Mouse (Mus musculus) layer of hippocampus, postnatal 10 days (tissue): Measurements from ENCODE around the gene Hao2. TPM values are rescaled to one million over a fixed set of nuclear protein-coding genes. Genes with fewer than 3 reads are reported as not detected.
A peak's percentile ranks its signal among the peaks of the same experiment; 100 is the strongest.

Source experiments
- DNase-seq, 2 experiments: peaks; one replicate each; pipeline ENCODE4 v3.0.0; 2021; ENCODE audit warnings: low spot score in 2 of 2
- long read RNA-seq: library from polyadenylated mRNA; stranded (forward); transcript quantifications from one replicate; pipeline ENCODE4 v2.0.0, GENCODE M21; 2023
- total RNA-seq, 2 experiments: library from RNA; stranded (reverse); gene quantifications; 2 replicates each; pipeline ENCODE4 v1.2.3; 2021

Hao2 gene
- total RNA-seq = not detected
- long read RNA-seq = 0 reads

DNA sequence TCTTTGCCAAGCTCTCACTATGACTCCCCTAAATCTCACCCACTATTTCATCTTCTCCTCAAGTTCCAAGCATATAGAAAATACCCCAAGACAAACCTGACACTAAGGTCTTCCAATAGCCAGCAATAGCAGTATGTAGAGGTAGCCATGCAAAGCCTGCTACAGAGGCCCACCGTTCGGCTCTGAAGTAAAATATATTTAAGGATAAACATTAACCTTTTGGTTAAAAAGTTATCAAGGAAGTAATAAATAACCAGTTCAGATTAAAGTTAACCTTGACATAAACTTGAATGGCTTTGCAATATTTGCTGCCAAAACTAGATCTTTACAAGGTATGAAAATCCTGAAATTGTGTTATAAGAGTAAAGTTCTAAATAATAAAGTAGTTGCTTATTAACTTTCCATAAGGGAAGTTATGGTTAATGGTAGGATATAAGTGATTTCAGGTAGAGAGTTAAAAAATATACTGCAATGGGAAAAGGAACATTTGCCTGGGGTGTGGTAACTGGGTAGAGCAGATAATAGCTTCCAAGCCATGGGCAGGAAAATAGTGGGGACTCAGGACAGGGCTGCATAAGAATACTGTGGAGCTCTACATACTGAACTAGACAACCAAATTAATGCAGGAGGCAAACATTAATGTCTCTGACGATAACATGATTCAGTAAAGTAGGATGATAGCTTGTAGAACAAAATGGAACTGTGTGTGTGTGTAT lies at the start of gene Hao2:
Gene Hao2 (minus strand): TSS at position 183 of the 716 bp plus-strand sequence.
- no peak for DNase-seq

- no peak for DNase-seq
Measured at GRCm38 (mm10) chr3:98941601-98942000, 48.6 kb upstream of the Hao2 start.

DNA sequence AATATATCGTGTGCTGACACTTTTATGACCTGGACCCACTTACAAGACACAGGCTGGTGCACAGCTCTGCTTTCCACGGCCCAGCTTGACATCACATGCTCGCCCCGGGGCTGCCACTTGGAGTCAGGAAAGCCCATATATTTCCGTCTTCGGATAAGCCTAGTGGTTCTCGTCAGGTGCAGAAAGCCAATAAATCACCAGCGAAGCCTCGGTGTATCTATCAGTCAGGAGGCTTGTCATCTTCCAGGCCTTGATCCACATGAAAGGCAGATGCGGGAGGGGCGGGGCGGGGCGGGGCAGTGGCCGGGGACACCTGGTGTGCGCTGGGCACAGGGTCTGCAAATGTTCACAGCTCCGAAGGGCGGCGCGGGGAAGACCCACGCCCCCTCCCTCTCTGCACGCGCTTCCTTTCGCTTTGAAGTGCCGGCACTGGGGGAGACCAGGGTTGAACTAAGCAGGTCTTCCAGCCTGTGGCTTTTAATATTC lies 48.1 kb upstream of the Hao2 start:
- no peak for DNase-seq

GRCm38 (mm10) chr3:98940225-98940624 lies 47.2 kb upstream of the Hao2 start:
- no peak for DNase-seq

DNA sequence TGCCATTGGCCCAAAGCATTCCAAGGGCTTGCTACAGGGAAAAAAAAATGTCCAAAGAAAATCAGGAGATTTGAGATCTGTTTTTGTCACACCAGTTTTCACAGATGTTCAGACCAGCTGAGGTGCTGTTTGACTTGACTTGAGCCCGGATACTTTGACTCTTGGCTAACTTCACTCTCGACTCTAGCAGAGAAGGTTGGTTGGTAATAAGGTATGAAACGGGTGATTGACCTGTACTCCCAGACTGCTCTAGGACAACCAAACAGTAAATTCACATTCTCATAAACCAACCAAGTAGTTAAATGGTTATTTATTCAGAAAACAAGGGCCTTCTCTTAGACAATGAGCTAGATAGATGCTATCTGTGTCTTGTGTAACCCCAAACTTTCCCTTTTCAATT lies 43.4 kb upstream of the Hao2 start:
- DNase-seq = no peak

DNA sequence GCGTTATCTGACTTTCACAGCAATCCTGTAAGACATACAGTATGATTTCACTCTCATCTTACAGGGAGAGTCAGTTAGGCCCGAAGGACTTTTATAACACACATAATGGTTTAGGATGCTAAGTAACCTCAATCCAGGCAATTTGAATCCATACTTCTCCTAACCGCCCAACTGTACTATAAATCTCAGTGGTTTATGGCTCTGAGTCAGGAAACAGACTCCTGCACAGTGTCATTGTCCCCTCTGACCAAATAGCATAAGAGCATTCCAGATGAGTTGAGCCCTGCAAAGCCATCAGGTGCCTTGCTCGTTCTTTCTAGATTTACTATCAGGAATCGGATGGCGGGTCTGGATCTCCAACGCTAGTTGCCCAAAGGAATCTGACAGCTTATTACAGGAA lies 41.6 kb upstream of the Hao2 start:
- no peak for DNase-seq

DNA sequence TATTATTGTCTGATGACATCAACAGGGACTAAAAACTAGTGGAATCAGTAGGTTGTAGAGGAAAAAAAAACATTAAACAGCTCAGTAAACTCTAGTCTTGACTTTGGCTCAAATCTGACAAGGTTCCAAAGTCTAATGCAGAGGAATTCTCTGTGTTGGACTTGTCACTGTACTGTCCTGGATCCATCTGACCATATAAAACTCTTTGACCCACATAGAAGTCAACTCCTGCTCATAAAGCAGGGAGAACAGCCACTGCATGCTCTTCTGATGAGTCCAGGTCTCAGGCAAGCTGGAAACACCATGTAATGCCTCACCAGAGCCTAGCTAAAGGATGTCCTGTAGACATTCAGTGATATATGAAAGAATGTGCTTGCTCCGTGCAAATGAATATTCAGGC lies 41.0 kb upstream of the Hao2 start:
- DNase-seq = no peak

DNA sequence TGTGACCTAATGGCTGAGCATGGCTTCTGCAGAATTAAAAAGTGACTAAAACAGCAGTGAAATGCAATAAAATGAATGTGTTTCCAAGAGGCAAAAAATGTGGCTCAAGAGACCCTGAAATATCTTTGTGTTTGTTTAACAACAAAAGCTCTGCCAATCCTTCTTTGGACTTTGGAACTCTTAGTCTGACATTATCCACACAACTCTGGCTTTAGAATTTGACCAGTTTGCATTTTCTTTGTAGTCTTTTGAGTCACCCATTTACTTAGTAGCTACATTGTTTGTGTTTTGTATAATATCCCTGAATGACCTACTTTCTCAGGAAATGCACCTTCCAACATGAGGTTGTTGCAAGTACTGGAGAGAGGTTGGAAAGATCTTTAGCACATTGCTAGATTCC lies 39.4 kb upstream of the Hao2 start:
- DNase-seq = no peak

DNA sequence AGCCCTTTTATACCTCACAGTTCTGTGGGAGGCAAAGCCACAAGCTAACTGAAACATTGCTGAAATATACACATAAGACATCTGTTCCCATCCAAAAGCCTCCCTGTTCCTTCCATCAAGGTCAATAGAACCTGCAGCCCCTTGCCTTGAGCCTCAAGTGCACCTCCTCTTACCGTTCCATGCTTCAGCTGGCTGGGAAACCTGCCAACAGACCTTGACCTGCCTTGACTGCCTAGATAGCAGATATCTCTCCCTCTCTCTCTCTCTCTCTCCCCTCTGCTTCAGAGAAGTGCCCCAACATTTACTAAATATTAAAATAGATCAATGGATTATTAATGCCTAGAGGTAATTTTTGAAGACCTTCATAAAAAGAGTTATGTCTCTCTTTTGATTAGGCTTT lies 38.8 kb upstream of the Hao2 start:
- DNase-seq = no peak

- DNase-seq = no peak
Measured at GRCm38 (mm10) chr3:98920417-98920816, 27.4 kb upstream of the Hao2 start.

DNA sequence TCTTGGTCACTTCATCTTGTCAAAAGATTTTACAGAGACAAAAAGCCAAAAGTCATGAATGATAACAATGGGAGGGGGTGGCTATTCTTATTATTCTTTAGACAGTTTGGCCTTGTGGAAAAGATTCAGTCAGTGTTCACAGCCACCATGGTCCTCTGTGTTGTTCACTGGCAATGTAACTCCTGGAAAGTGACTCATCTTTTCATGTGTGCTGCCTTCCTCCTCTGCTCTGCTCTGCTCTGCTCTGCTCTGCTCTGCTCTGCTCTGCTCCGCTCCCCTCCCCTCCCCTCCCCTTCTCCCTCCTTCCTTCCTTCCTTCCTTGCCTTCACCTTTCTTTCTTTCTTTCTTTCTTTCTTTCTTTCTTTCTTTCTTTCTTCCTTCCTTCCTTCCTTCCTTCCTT lies 24.2 kb upstream of the Hao2 start:
- DNase-seq = no peak

DNA sequence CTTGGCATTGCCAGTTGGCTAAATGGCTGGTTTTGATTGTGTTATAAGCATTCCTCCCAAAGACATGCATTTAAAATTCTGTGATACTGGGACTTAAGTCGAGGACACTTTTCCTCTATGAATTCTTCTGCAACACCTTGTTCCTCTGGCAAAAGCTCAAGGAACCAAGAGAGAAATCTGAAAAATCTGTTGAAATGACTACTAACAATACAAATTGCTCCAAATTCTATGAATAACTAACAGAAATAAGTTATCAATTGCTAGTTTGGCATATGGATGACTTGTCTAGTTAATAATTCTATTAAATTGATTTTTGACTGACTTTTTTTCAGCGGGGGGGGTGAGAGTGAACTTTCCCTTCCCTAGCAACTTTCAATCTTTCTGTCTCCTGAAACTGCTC lies 23.8 kb upstream of the Hao2 start:
- no peak for DNase-seq

DNA sequence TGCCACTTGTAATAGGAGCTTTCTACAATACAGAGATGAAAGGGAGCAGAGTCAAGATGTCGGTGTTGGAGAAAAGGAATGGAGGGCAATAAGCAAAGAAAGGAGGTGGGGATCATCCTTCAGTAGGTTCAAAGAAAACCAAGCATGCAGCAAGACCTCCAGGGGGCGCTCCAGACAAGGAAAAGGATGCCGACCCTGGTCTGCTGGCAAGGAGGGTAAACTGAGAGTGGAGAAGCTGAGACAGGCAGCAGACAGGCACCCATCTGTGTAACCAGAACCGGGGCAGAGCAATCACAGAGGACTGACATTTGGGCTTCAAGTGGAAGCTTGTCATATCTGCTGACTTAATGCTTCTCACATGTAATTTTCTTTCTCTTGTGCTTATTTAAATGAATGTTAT lies 22.6 kb upstream of the Hao2 start:
- DNase-seq = peak; percentile 78 to 82

GRCm38 (mm10) chr3:98913591-98913990 lies 20.6 kb upstream of the Hao2 start:
- peak; percentile 14 to 22 for DNase-seq

DNA sequence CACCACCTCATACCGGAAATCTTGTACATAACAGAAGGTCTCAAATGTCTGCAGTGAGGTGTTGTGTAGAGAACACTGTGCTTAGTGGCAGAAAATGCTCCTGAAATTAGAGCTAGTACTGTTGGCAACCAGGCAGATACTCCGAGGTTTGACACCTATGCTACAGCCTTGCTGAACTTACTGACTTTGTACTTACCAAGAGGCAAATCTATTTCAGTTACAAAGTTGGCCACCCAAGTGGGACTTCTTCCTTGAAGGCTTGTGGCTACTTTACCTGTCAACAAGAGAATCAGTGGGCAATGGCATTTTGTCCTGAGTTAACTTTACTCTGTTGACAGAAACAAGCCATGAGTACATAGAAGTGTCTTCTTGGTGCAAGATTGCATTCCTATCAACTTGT lies 4.6 kb upstream of the Hao2 start:
- no peak for DNase-seq

- peak in 1 of 2 experiments; percentile 9 for DNase-seq
Measured at GRCm38 (mm10) chr3:98895071-98895601, 2.1 kb upstream of the Hao2 start.

DNA sequence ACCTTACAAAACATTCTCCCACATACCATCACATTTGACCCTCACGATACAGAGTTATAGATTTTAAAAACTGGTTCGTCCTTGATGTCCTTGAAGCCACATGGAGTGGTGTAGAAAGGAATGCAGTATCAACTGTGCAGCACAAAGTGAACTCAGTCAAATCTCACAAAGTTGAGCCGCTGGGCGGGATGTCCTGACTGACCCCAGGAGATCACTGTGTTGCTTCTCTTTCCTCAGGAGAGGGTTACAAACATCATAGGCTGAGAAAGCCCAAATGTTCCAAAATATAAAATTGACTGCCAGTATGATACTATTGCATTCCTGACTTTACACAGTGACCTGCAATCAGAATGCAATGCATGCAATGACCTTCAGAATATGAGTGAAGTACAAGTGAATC lies 2.6 kb downstream of the Hao2 start:
- no peak for DNase-seq

DNA sequence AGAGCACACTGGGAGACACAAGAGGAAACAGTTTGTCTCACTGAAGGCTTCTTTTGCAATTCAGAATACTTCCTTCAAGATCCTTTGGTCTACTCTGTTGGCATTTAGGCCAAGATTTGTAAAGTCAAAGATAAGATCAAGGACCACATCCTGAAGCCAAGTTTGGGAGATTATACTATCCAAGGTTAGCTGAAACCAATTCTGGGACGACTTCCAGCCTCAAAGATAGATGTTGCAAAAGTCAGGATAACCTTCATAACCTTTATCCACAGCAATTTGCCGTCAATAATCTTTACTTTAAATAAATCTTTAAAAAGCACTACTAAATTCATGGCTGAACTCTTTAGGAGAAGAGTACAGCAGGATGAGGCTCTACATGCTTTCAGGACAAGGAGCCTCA lies 4.8 kb downstream of the Hao2 start:
- no peak for DNase-seq

GRCm38 (mm10) chr3:98880831-98881230 lies 12.2 kb downstream of the Hao2 start:
- no peak for DNase-seq

DNA sequence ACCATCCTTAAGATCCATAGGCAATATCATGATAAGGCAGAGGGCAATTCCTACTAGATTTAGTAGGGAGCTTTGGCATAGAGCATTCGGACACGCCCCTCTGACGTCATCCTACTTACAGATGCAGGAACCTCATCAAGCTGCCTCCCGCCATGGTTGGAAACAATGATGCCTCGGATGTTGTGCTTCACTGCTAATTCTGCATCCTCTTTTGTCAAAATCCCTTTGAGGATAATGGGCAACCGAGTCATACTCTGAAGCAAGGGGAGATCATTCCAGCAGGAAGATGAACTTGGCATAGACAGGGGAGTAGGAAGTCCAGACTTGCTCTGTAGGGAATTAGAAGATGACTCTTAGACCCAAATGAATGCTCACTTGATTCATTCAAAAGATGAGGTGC lies 12.8 kb downstream of the Hao2 start:
- DNase-seq = no peak

DNA sequence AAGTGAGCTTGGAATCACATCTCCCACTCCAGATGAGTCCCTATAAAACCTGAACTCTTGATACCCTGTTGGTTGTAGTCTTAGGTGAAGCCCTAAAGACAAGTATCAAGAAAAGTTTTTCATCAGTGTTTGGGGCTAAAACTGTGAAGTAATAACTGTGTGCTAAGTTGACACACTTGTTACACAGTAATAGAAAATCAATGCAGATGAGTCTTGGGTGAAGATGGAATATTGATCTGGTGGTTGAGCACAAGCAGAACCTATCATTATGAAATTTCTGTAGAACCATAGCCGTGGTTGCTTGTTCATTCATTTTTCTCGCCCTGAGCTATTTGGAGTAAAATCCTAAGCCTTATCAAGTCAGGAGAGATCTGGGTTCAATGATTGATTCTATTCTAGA lies 24.8 kb downstream of the Hao2 start:
- DNase-seq = no peak

DNA sequence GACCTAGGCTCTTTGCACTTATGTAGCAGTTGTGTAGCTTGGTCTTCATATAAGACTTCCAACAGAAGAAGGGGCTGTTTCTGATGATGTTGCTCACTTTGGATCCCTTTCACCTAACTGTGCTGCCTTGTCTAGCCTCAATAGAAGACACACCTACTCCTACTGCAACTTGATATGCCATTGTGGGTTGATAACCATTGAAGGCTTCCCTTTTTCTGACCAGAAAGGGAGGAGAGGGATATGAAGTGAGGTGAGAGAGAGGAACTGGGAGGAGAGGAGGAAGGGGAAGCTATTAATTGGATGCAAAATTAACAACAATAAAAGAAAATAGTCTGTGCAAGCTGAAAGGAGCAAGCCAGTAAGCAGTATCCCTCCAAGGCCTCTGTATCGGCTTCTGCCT lies 30.2 kb downstream of the Hao2 start:
- DNase-seq = no peak

DNA sequence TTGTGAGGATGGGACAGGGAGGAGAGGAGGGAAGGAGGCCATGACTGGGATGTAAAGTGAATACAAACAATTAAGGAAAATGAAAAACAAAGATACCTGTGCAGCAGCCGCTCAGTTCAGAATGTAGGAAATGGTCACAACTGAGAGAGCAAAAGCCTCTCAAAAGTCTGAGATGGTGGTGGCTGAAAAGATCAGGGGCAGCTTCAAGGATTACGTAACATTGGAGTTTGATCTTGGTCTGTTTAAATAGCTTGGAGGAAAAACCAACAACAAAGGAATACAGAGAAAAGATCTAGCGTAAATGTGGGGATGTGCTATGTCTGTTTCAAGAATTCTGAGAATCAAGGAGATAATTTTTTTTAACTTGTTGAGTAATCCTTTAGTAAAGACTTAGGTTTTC lies 33.5 kb downstream of the Hao2 start, which contains the start of gene Hsd3b1:
Gene Hsd3b1 (minus strand): TSS at position 219 of the 400 bp plus-strand sequence.
- DNase-seq = no peak
